In genomic region chr15:77813639-77814375, GRCm38 (mm10) we compare ENCODE assay signal across 8 mouse cellular contexts. TPM values are rescaled to one million over a fixed set of nuclear protein-coding genes. Genes with fewer than 3 reads are reported as not detected.
DNase-seq lines count a peak whose midpoint lies in the region; ATAC-seq and TF ChIP-seq lines count a peak whose summit lies in the region.

No protein-coding gene starts in this region.

- 66% methylated on average over 6 of the region's 6 CpGs for WGBS in kidney, embryonic 14.5 days
- 55% methylated on average over 6 of the region's 6 CpGs for WGBS in heart, postnatal 0 days
- 66% methylated on average over 6 of the region's 6 CpGs for WGBS in lung, embryonic 16.5 days

- no peak for DNase-seq in kidney, adult 8-10 months
- no peak for DNase-seq in brain, embryonic 14.5 days (ENCODE audit: low read depth)
- DNase-seq in heart, postnatal 0 days (ENCODE audit: low spot score): peak; percentile 78
- DNase-seq in right cerebral cortex, postnatal 14 days: no peak
- no peak for DNase-seq in frontal cortex, postnatal 25 days (ENCODE audit: low spot score in 2 of 2)
- DNase-seq in urinary bladder, postnatal 4 days (ENCODE audit: low spot score in 2 of 2): no peak

- no peak for TF ChIP-seq POLR2A in brain, embryonic 14.5 days (IDR thresholded peaks at IDR 0.05; ENCODE audit: borderline replicate concordance, extremely low read depth, insufficient read depth, insufficient read length, poor library complexity, severe bottlenecking)

- H3K4me3 ChIP-seq in kidney, embryonic 14.5 days (ENCODE audit: low read length): no peak overlapping the region
- H3K4me3 ChIP-seq in heart, postnatal 0 days (ENCODE audit: low read depth, low read length): no peak overlapping the region
- no peak overlapping the region for H3K4me3 ChIP-seq in lung, embryonic 16.5 days (ENCODE audit: low read length)

- peaks cover 42% of the 10 kb centered on the region; the same call in 1 of the 2 replicates for H3K4me1 ChIP-seq in kidney, embryonic 14.5 days (ENCODE audit: control insufficient read depth, insufficient read depth, low read length)
- peaks cover 64% of the 10 kb centered on the region for H3K4me1 ChIP-seq in heart, postnatal 0 days (ENCODE audit: control insufficient read depth, insufficient read depth)
- H3K4me1 ChIP-seq in lung, embryonic 16.5 days (replicated peaks; ENCODE audit: control insufficient read depth, insufficient read depth, low read length): peaks cover 47% of the 10 kb centered on the region

- TF ChIP-seq EP300 in heart, postnatal 0 days (IDR thresholded peaks at IDR 0.05; ENCODE audit: low read depth): no peak

- no peaks in the 10 kb centered on the region for H3K27me3 ChIP-seq in kidney, embryonic 14.5 days (ENCODE audit: control insufficient read depth, insufficient read depth, low read length)
- no peaks in the 10 kb centered on the region for H3K27me3 ChIP-seq in heart, postnatal 0 days (ENCODE audit: control insufficient read depth, insufficient read depth, low read length)
- no peaks in the 10 kb centered on the region for H3K27me3 ChIP-seq in lung, embryonic 16.5 days (ENCODE audit: control insufficient read depth, insufficient read depth, low read depth, low read length)

- peak; percentile 6; the same call in 1 of the 2 replicates for TF ChIP-seq CTCF in brain, embryonic 14.5 days (IDR thresholded peaks at IDR 0.05; ENCODE audit: borderline replicate concordance, extremely low read depth, insufficient read depth, insufficient read length)
- TF ChIP-seq CTCF in heart, postnatal 0 days (IDR thresholded peaks at IDR 0.05; ENCODE audit: low read depth): peak; percentile 46

- no peak overlapping the region for H3K27ac ChIP-seq in kidney, embryonic 14.5 days (ENCODE audit: low read depth, low read length)
- peak overlapping the region; percentile 84 for H3K27ac ChIP-seq in heart, postnatal 0 days (ENCODE audit: low read depth)
- peak overlapping the region; percentile 45 for H3K27ac ChIP-seq in lung, embryonic 16.5 days (ENCODE audit: low read length)

- H3K9me3 ChIP-seq in kidney, embryonic 14.5 days (ENCODE audit: control insufficient read depth, low read length): no peaks in the 10 kb centered on the region
- no peaks in the 10 kb centered on the region for H3K9me3 ChIP-seq in heart, postnatal 0 days (replicated peaks; ENCODE audit: control insufficient read depth, low read length)
- no peaks in the 10 kb centered on the region for H3K9me3 ChIP-seq in lung, embryonic 16.5 days (ENCODE audit: control insufficient read depth, low read length)

- peaks cover 38% of the 10 kb centered on the region for H3K36me3 ChIP-seq in kidney, embryonic 14.5 days (ENCODE audit: control insufficient read depth, insufficient read depth, low read length)
- peaks cover 28% of the 10 kb centered on the region for H3K36me3 ChIP-seq in heart, postnatal 0 days (replicated peaks; ENCODE audit: control insufficient read depth, insufficient read depth, low read length)
- peaks cover 12% of the 10 kb centered on the region for H3K36me3 ChIP-seq in lung, embryonic 16.5 days (ENCODE audit: control insufficient read depth, insufficient read depth, low read length)

- H3K9ac ChIP-seq in kidney, embryonic 14.5 days (ENCODE audit: low read depth, low read length): peak overlapping the region; percentile 9; the same call in 1 of the 2 replicates
- no peak overlapping the region for H3K9ac ChIP-seq in heart, postnatal 0 days (replicated peaks; ENCODE audit: low read depth, low read length)
- H3K9ac ChIP-seq in lung, embryonic 16.5 days (ENCODE audit: low read length): no peak overlapping the region; the same call in 1 of the 2 replicates

- no peak overlapping the region for H3K4me2 ChIP-seq in kidney, embryonic 14.5 days (replicated peaks; ENCODE audit: low read depth, low read length)
- no peak overlapping the region for H3K4me2 ChIP-seq in heart, postnatal 0 days (ENCODE audit: low read depth, low read length)
- no peak overlapping the region for H3K4me2 ChIP-seq in lung, embryonic 16.5 days (ENCODE audit: low read depth, low read length)

- ATAC-seq in kidney, embryonic 14.5 days (ENCODE audit: low FRiP score, low TSS enrichment): no peak
- ATAC-seq in heart, postnatal 0 days (ENCODE audit: insufficient read depth, low read depth): 0 out of 2 replicates have a peak, but pooled peaks have one; percentile 16
- no peak for ATAC-seq in lung, embryonic 16.5 days (ENCODE audit: low read depth)

RNA-seq across cellular contexts. Expression of gene Myh9, which starts 28.2 kb away (rescaled TPM):
- polyA plus RNA-seq in kidney, embryonic 14.5 days (2014; fragmentation: Nextera tagmentation; extraction: Ambion mirVana): 43.8 and 72.3 TPM in 2 replicates
- polyA plus RNA-seq in brain, embryonic 14.5 days (2012; rRNA removed): 12.1 and 29.9 TPM in 2 replicates
- total RNA-seq in heart, postnatal 0 days (2014; rRNA removed; ENCODE audit: low replicate concordance): 62.0 and 63.6 TPM in 2 replicates
- 15.7 and 17.5 TPM in 2 replicates for polyA plus RNA-seq in heart, postnatal 0 days (2015; fragmentation: Nextera tagmentation; extraction: Ambion mirVana)
- polyA plus RNA-seq in lung, embryonic 16.5 days (2015; fragmentation: Nextera tagmentation; extraction: Ambion mirVana): 71.7 and 77.6 TPM in 2 replicates

RNA-seq across cellular contexts. Expression of gene Apol8, which starts 57.0 kb away (rescaled TPM):
- not detected in 2 replicates for polyA plus RNA-seq in kidney, embryonic 14.5 days (2014; fragmentation: Nextera tagmentation; extraction: Ambion mirVana)
- polyA plus RNA-seq in brain, embryonic 14.5 days (2012; rRNA removed): 0.30 and 0.37 TPM in 2 replicates
- total RNA-seq in heart, postnatal 0 days (2014; rRNA removed; ENCODE audit: low replicate concordance): 0.46 TPM in 1 of 2 replicates, not detected in the other
- polyA plus RNA-seq in heart, postnatal 0 days (2015; fragmentation: Nextera tagmentation; extraction: Ambion mirVana): 0.04 TPM in 1 of 2 replicates, not detected in the other
- polyA plus RNA-seq in lung, embryonic 16.5 days (2015; fragmentation: Nextera tagmentation; extraction: Ambion mirVana): 0.10 and 0.20 TPM in 2 replicates
